Mouse (Mus musculus): ENCODE data around the gene Gm10130.

- TF ChIP-seq HCFC1 (IDR thresholded peaks at IDR 0.05; ENCODE audit: borderline replicate concordance, insufficient read depth, low read length) (no peak), ZNF384 (IDR thresholded peaks at IDR 0.05; ENCODE audit: low read depth, low read length) (no peak), CHD2 (IDR thresholded peaks at IDR 0.05; ENCODE audit: low read depth, low read length) (no peak), MAFK (IDR thresholded peaks at IDR 0.05; ENCODE audit: insufficient read depth, low read depth, low read length) (no peak), ZC3H11A (IDR thresholded peaks at IDR 0.05; ENCODE audit: borderline replicate concordance, low read depth, low read length) (no peak)
These were observed 24.4 kb upstream of the Gm10130 start for GRCm38 (mm10) chr2:150299096-150299495.

All from ES-E14 (cell line).